Mouse (Mus musculus) bone marrow, adult 2 months (tissue): ENCODE data around the gene Hnrnpa0.

ENCODE experiments used
- CTCF ChIP-seq: fragments of 200-500 bp; IDR thresholded peaks from 2 replicates; pipeline ENCODE4 v1.5.1; 2011; ENCODE audit warnings: low read length, control low read depth; ENCODE audit not compliant: control insufficient read depth, insufficient read depth
- POLR2A ChIP-seq: fragments of 200-500 bp; IDR thresholded peaks from 2 replicates; pipeline ENCODE4 v1.6.1; 2011; ENCODE audit warnings: low read depth, mild to moderate bottlenecking, control low read depth, low read length, borderline replicate concordance; ENCODE audit not compliant: control insufficient read depth

DNA sequence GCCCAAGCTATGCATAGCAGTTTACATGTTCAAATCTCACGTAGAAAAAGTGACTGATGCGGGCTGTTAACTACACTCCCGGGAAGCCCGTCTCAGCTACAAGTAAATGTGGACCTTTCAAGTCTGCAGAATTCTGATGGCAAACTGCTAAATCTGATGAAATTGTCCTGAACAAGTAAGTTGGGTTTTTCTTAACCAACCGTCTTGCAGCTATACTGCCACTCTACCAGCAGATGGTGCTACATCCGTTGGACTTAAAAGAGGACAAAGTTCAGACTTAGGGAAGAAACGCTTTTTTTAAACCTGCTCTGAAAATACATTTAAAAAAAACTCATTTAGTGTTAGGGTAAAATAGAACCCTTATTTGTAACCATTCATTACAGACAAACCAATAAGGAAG, 2.2 kb downstream of the Hnrnpa0 start:
- TF ChIP-seq POLR2A (no peak), CTCF (peak; percentile 49; the same call in 1 of the 2 replicates)
